Mouse (Mus musculus) heart, embryonic 14.5 days (tissue): ENCODE data around the gene Hsd17b1. TPM values are rescaled to one million over a fixed set of nuclear protein-coding genes. Genes with fewer than 3 reads are reported as not detected.

Experiments used
- microRNA-seq: library from miRNA; unstranded; fragments of <30 nt; microRNA quantifications from one replicate; pipeline ENCODE4, GENCODE M21; 2016
- polyA plus RNA-seq: library from polyadenylated mRNA; unstranded; fragments of >200 nt; fragmentation: Nextera tagmentation; extraction: Ambion mirVana; gene quantifications from 2 replicates; pipeline ENCODE4 v1.2.1, GENCODE M21; 2014

Gene Hsd17b1
- polyA plus RNA-seq, 1 experiment from 2014 or later: 0.30 TPM

Small RNAs within 50 kb of the gene (microRNA-seq; reads per million reads assigned to microRNA genes)
- 1.1 reads per million for gene Mir6928

Other genes starting within 250 kb of the Hsd17b1 start
- gene Stat5b, start 227.7 kb upstream of the Hsd17b1 start, polyA plus RNA-seq: 28.8 and 31.4 TPM in 2 replicates
- gene Stat5a, start 219.1 kb upstream of the Hsd17b1 start, polyA plus RNA-seq: 5.6 and 6.4 TPM in 2 replicates
- gene Stat3, start 138.9 kb upstream of the Hsd17b1 start, polyA plus RNA-seq: 51.8 and 53.3 TPM in 2 replicates
- gene Cavin1, start 107.5 kb upstream of the Hsd17b1 start, polyA plus RNA-seq: 200 and 204 TPM in 2 replicates
- 54.8 and 57.2 TPM in 2 replicates for gene Atp6v0a1, start 69.0 kb upstream of the Hsd17b1 start, polyA plus RNA-seq
- gene Naglu, start 8.4 kb upstream of the Hsd17b1 start, polyA plus RNA-seq: 12.5 and 13.0 TPM in 2 replicates
- 27.4 and 31.4 TPM in 2 replicates for gene Coasy, start 4.2 kb downstream of the Hsd17b1 start, polyA plus RNA-seq
- 32.4 and 35.7 TPM in 2 replicates for gene Mlx, start 8.9 kb downstream of the Hsd17b1 start, polyA plus RNA-seq
- 22.8 and 22.9 TPM in 2 replicates for gene Psmc3ip, start 17.0 kb downstream of the Hsd17b1 start, polyA plus RNA-seq
- gene Retreg3, start 41.5 kb downstream of the Hsd17b1 start, polyA plus RNA-seq: 6.7 and 8.0 TPM in 2 replicates
- 63.1 and 68.6 TPM in 2 replicates for gene Tubg1, start 41.5 kb downstream of the Hsd17b1 start, polyA plus RNA-seq
- 4.1 and 4.4 TPM in 2 replicates for gene Tubg2, start 77.5 kb downstream of the Hsd17b1 start, polyA plus RNA-seq
- 0.69 and 1.1 TPM in 2 replicates for gene Cntnap1, start 92.1 kb downstream of the Hsd17b1 start, polyA plus RNA-seq
- gene Plekhh3, start 92.9 kb downstream of the Hsd17b1 start, polyA plus RNA-seq: 11.3 and 12.8 TPM in 2 replicates
- gene Ccr10, start 97.0 kb downstream of the Hsd17b1 start, polyA plus RNA-seq: 0.30 TPM in 1 of 2 replicates, not detected in the other
- 13.6 and 16.6 TPM in 2 replicates for gene Ezh1, start 148.1 kb downstream of the Hsd17b1 start, polyA plus RNA-seq
- gene Ramp2, start 167.6 kb downstream of the Hsd17b1 start, polyA plus RNA-seq: 272 and 281 TPM in 2 replicates
- gene Vps25, start 175.3 kb downstream of the Hsd17b1 start, polyA plus RNA-seq: 111 and 123 TPM in 2 replicates
- gene Wnk4, start 182.2 kb downstream of the Hsd17b1 start, polyA plus RNA-seq: 5.8 and 9.5 TPM in 2 replicates
- gene Cntd1, start 200.6 kb downstream of the Hsd17b1 start, polyA plus RNA-seq: 0.51 and 1.1 TPM in 2 replicates
- 188 and 203 TPM in 2 replicates for gene Coa3, start 200.7 kb downstream of the Hsd17b1 start, polyA plus RNA-seq
- gene Becn1, start 223.9 kb downstream of the Hsd17b1 start, polyA plus RNA-seq: 134 and 149 TPM in 2 replicates
- gene Psme3, start 237.8 kb downstream of the Hsd17b1 start, polyA plus RNA-seq: 62.5 and 66.5 TPM in 2 replicates
- gene Aoc2, start 246.7 kb downstream of the Hsd17b1 start, polyA plus RNA-seq: 0.55 and 0.84 TPM in 2 replicates